Mouse (Mus musculus): Measurements from ENCODE around the gene Hspe1. TPM values are rescaled to one million over a fixed set of nuclear protein-coding genes. Genes with fewer than 3 reads are reported as not detected.

Hspe1 gene
- total RNA-seq, 1 experiment from 2014 or later = 556 TPM

- no peak for DNase-seq
Observed at GRCm38 (mm10) chr1:55134301-55134700, 46.4 kb downstream of the Hspe1 start.

- DNase-seq = no peak
Observed at GRCm38 (mm10) chr1:55135846-55136245, 47.9 kb downstream of the Hspe1 start.

Other genes with a start within 250 kb of the Hspe1 start
- gene Ankrd44, start 161.7 kb upstream of the Hspe1 start, total RNA-seq (2021) = 20.5 and 36.5 TPM in 2 replicates
- gene Sf3b1, start 60.7 kb upstream of the Hspe1 start, total RNA-seq (2021) = 124 and 145 TPM in 2 replicates
- gene Coq10b, start 35.4 kb upstream of the Hspe1 start, total RNA-seq (2021) = 63.1 and 105 TPM in 2 replicates
- gene Hspd1, start 111 bp downstream of the Hspe1 start, total RNA-seq (2021) = 1,112 and 1,123 TPM in 2 replicates
- 294 and 307 TPM in 2 replicates for gene Mob4, start 43.1 kb downstream of the Hspe1 start, total RNA-seq (2021)
- gene Rftn2, start 138.7 kb downstream of the Hspe1 start, total RNA-seq (2021) = 13.2 and 16.4 TPM in 2 replicates
- 6.4 and 7.1 TPM in 2 replicates for gene Mars2, start 149.0 kb downstream of the Hspe1 start, total RNA-seq (2021)